Mouse (Mus musculus) layer of hippocampus, adult 2 months (tissue): ENCODE data around the gene Ampd3. TPM values are rescaled to one million over a fixed set of nuclear protein-coding genes. Genes with fewer than 3 reads are reported as not detected.

Source experiments
- DNase-seq, 2 experiments: peaks; one replicate each; pipeline ENCODE4 v3.0.0; 2022; ENCODE audit warnings: low spot score in 2 of 2
- H3K27ac ChIP-seq: fragments of 200-600 bp; 2 replicates; pipeline ENCODE4 v1.8.1; 2022
- H3K4me3 ChIP-seq: fragments of 200-600 bp; 2 replicates; pipeline ENCODE4 v1.8.1; 2022; ENCODE audit warnings: mild to moderate bottlenecking
- CTCF ChIP-seq: fragments of 200-600 bp; conservative IDR thresholded peaks from 2 replicates; pipeline ENCODE4 v1.8.1; 2022; ENCODE audit warnings: antibody characterized with exemption, mild to moderate bottlenecking, moderate library complexity
- total RNA-seq, 2 experiments: library from RNA; stranded (reverse); gene quantifications; 2 replicates each; pipeline ENCODE4 v1.2.3; 2021

Gene Ampd3
- total RNA-seq, 2 experiments from 2014 or later, result 20.8 to 25.1 TPM

GRCm38 (mm10) chr7:110792834-110793233 is 24.8 kb downstream of the Ampd3 start:
- no peak overlapping the region for H3K27ac ChIP-seq
- H3K4me3 ChIP-seq, result no peak overlapping the region
- TF ChIP-seq CTCF, result no peak
- no peak for DNase-seq

GRCm38 (mm10) chr7:110794722-110795121 is 26.7 kb downstream of the Ampd3 start:
- Histone ChIP-seq H3K4me3 (no peak overlapping the region), H3K27ac (no peak overlapping the region)
- DNase-seq, result no peak
- TF ChIP-seq CTCF, result no peak

GRCm38 (mm10) chr7:110796367-110797051 is 28.5 kb downstream of the Ampd3 start:
- TF ChIP-seq CTCF, result no peak
- Histone ChIP-seq H3K27ac (no peak overlapping the region), H3K4me3 (no peak overlapping the region)
- DNase-seq, result peak in 1 of 2 experiments; percentile 44

GRCm38 (mm10) chr7:110797722-110798409 is 29.9 kb downstream of the Ampd3 start:
- 0 out of 2 replicates have a peak overlapping the region, but pooled peaks have one; percentile 7 for H3K27ac ChIP-seq
- DNase-seq, result no peak
- no peak for TF ChIP-seq CTCF
- H3K4me3 ChIP-seq, result no peak overlapping the region

GRCm38 (mm10) chr7:110801028-110801427 is 33.0 kb downstream of the Ampd3 start:
- peak overlapping the region; percentile 6; the same call in 1 of the 2 replicates for H3K27ac ChIP-seq
- TF ChIP-seq CTCF, result peak; percentile 99
- H3K4me3 ChIP-seq, result no peak overlapping the region
- DNase-seq, result peak; percentile 85 to 89

GRCm38 (mm10) chr7:110803131-110803530 is 35.1 kb downstream of the Ampd3 start:
- TF ChIP-seq CTCF, result no peak
- DNase-seq, result no peak
- no peak overlapping the region for H3K4me3 ChIP-seq

GRCm38 (mm10) chr7:110804266-110804665 is 36.3 kb downstream of the Ampd3 start:
- TF ChIP-seq CTCF, result no peak
- H3K27ac ChIP-seq, result peak overlapping the region; percentile 59; the same call in 1 of the 2 replicates
- peak; percentile 41 to 72 for DNase-seq
- no peak overlapping the region for H3K4me3 ChIP-seq

More at GRCm38 (mm10) chr7:110803131-110803530, 35.1 kb downstream of the Ampd3 start:
- H3K27ac ChIP-seq, result peak overlapping the region; percentile 59; the same call in 1 of the 2 replicates

- H3K27ac ChIP-seq, result no peak overlapping the region
- no peak for TF ChIP-seq CTCF
- DNase-seq, result no peak
- no peak overlapping the region for H3K4me3 ChIP-seq
Observed at GRCm38 (mm10) chr7:110807460-110808030, 39.5 kb downstream of the Ampd3 start.

- no peak for TF ChIP-seq CTCF
- DNase-seq, result peak; percentile 38 to 49
- Histone ChIP-seq H3K4me3 (no peak overlapping the region), H3K27ac (peak overlapping the region; percentile 73)
Observed at GRCm38 (mm10) chr7:110808962-110809361, 41.0 kb downstream of the Ampd3 start.

- Histone ChIP-seq H3K4me3 (no peak overlapping the region), H3K27ac (peak overlapping the region; percentile 73)
- no peak for TF ChIP-seq CTCF
- no peak for DNase-seq
Observed at GRCm38 (mm10) chr7:110809585-110810557, 41.9 kb downstream of the Ampd3 start.

GRCm38 (mm10) chr7:110810995-110811394 is 43.0 kb downstream of the Ampd3 start:
- H3K27ac ChIP-seq, result peak overlapping the region; percentile 73; the same call in 1 of the 2 replicates
- no peak for TF ChIP-seq CTCF
- DNase-seq, result no peak

GRCm38 (mm10) chr7:110811529-110811928 is 43.5 kb downstream of the Ampd3 start:
- no peak for TF ChIP-seq CTCF
- H3K4me3 ChIP-seq, result no peak overlapping the region
- no peak overlapping the region for H3K27ac ChIP-seq
- DNase-seq, result no peak

More at GRCm38 (mm10) chr7:110810995-110811394, 43.0 kb downstream of the Ampd3 start:
- no peak overlapping the region for H3K4me3 ChIP-seq
